Mouse (Mus musculus) retina, embryonic 14.5 days (tissue): ENCODE measurements around the gene Olfr643.
A peak's percentile ranks its signal among the peaks of the same experiment; 100 is the strongest.

Experiments
- DNase-seq: peaks from one replicate; pipeline ENCODE4 v3.0.0-alpha.2; 2015; ENCODE audit warnings: low spot score

The Olfr643 gene

GRCm38 (mm10) chr7:104137305-104137704 is at the start of gene Olfr643:
TSS of gene Olfr643 (minus strand) at chr7:104137405.
- no peak for DNase-seq

GRCm38 (mm10) chr7:104183292-104183691 is 46.1 kb upstream of the Olfr643 start, which contains the start of gene Olfr648:
TSS of gene Olfr648 (minus strand) at chr7:104183392.
- no peak for DNase-seq

GRCm38 (mm10) chr7:104179074-104179473 is 41.9 kb upstream of the Olfr643 start:
- DNase-seq = no peak

GRCm38 (mm10) chr7:104178422-104179054 is 41.3 kb upstream of the Olfr643 start:
- no peak for DNase-seq

- DNase-seq = peak; percentile 2
Observed at GRCm38 (mm10) chr7:104175085-104175484, 37.9 kb upstream of the Olfr643 start.

- no peak for DNase-seq
Observed at GRCm38 (mm10) chr7:104169634-104170204, 32.5 kb upstream of the Olfr643 start.

- no peak for DNase-seq
Observed at GRCm38 (mm10) chr7:104167105-104167504, 29.9 kb upstream of the Olfr643 start.

GRCm38 (mm10) chr7:104150456-104150855 is 13.3 kb upstream of the Olfr643 start, which contains the start of gene Ubqlnl:
TSS of gene Ubqlnl (minus strand) at chr7:104150556.
- no peak for DNase-seq

GRCm38 (mm10) chr7:104143179-104143578 is 6.0 kb upstream of the Olfr643 start, which contains the start of gene Ubqln3:
TSS of gene Ubqln3 (minus strand) at chr7:104143279.
- no peak for DNase-seq

- DNase-seq = no peak
Observed at GRCm38 (mm10) chr7:104129726-104130125, 7.5 kb downstream of the Olfr643 start, which contains the start of gene Ubqln5. TSS of gene Ubqln5 (minus strand) at chr7:104129826.

- no peak for DNase-seq
Observed at GRCm38 (mm10) chr7:104104757-104104972, 32.5 kb downstream of the Olfr643 start, which contains the start of gene Olfr646. TSS of gene Olfr646 (plus strand) at chr7:104104873.

GRCm38 (mm10) chr7:104103913-104104756 is 33.1 kb downstream of the Olfr643 start:
- DNase-seq = no peak

GRCm38 (mm10) chr7:104085365-104085764 is 51.8 kb downstream of the Olfr643 start, which contains the start of gene Olfr645:
TSS of gene Olfr645 (minus strand) at chr7:104085465.
- no peak for DNase-seq

- DNase-seq = peak; percentile 3
Observed at GRCm38 (mm10) chr7:104071769-104072168, 65.4 kb downstream of the Olfr643 start, which contains the start of gene Olfr644. TSS of gene Olfr644 (minus strand) at chr7:104071869.

- no peak for DNase-seq
Observed at GRCm38 (mm10) chr7:104061345-104061744, 75.9 kb downstream of the Olfr643 start, which contains the start of gene 4930516K23Rik. TSS of gene 4930516K23Rik (minus strand) at chr7:104061445.

GRCm38 (mm10) chr7:104059215-104059614 is 78.0 kb downstream of the Olfr643 start:
- no peak for DNase-seq

- DNase-seq = no peak
Observed at GRCm38 (mm10) chr7:104052566-104052965, 84.6 kb downstream of the Olfr643 start, which contains the start of gene Olfr642. TSS of gene Olfr642 (minus strand) at chr7:104052666.

GRCm38 (mm10) chr7:104050745-104051144 is 86.5 kb downstream of the Olfr643 start:
- no peak for DNase-seq

- no peak for DNase-seq
Observed at GRCm38 (mm10) chr7:104035145-104035544, 102.1 kb downstream of the Olfr643 start, which contains the start of gene Olfr641. TSS of gene Olfr641 (plus strand) at chr7:104035445.

- no peak for DNase-seq
Observed at GRCm38 (mm10) chr7:104026978-104027377, 110.2 kb downstream of the Olfr643 start.

- DNase-seq = no peak
Observed at GRCm38 (mm10) chr7:104025473-104025872, 111.7 kb downstream of the Olfr643 start, which contains the start of gene Olfr640. TSS of gene Olfr640 (minus strand) at chr7:104025573.

GRCm38 (mm10) chr7:104021651-104022050 is 115.6 kb downstream of the Olfr643 start:
- no peak for DNase-seq
